In genomic region chr7:45704730-45705442, GRCm38 (mm10) we compare ENCODE assay signal across 1 mouse cellular context.
TF ChIP-seq lines count a peak whose summit lies in the region.

TSS of gene Dbp (plus strand) at chr7:45705088.

TF ChIP-seq in CH12.LX, 34 proteins besides CTCF, POLR2A, EP300 and RAD21 (continued from another document):
- TF ChIP-seq HCFC1 (IDR thresholded peaks at IDR 0.05; ENCODE audit: low read depth, low read length), result peak; percentile 75
- 0 out of 2 replicates have a peak, but pooled peaks have one; percentile 5 for TF ChIP-seq E2F4 (IDR thresholded peaks at IDR 0.05; ENCODE audit: insufficient replicate concordance, low read depth, low read length)
- TF ChIP-seq MAFK (IDR thresholded peaks at IDR 0.05; ENCODE audit: insufficient replicate concordance, low read length), result no peak
- peak; percentile 3; the same call in 1 of the 2 replicates for TF ChIP-seq ETS1 (conservative IDR thresholded peaks at IDR 0.05; ENCODE audit: low read depth, low read length)
- no peak for TF ChIP-seq JUND (conservative IDR thresholded peaks at IDR 0.05; ENCODE audit: low read depth, low read length)
- no peak for TF ChIP-seq ZC3H11A (IDR thresholded peaks at IDR 0.05; ENCODE audit: low read depth, low read length)
- no peak for TF ChIP-seq RCOR1 (conservative IDR thresholded peaks at IDR 0.05; ENCODE audit: low read depth, low read length)
- TF ChIP-seq MEF2A (IDR thresholded peaks at IDR 0.05; ENCODE audit: borderline replicate concordance, low read depth, low read length), result no peak
- TF ChIP-seq MXI1 (IDR thresholded peaks at IDR 0.05; ENCODE audit: low read depth, low read length), result peak; percentile 87
- peak; percentile 31; the same call in 1 of the 2 replicates for TF ChIP-seq NRF1 (IDR thresholded peaks at IDR 0.05; ENCODE audit: low read depth, low read length)
- TF ChIP-seq TBP (conservative IDR thresholded peaks at IDR 0.05; ENCODE audit: low read depth, low read length), result no peak
- TF ChIP-seq ELF1 (IDR thresholded peaks at IDR 0.05; ENCODE audit: low read depth, low read length), result peak; percentile 58
- TF ChIP-seq MYC (IDR thresholded peaks at IDR 0.05; ENCODE audit: low read depth, low read length), result peak; percentile 99
- TF ChIP-seq NELFE (IDR thresholded peaks at IDR 0.05; ENCODE audit: low read depth, low read length), result no peak
- TF ChIP-seq MAX (IDR thresholded peaks at IDR 0.05; ENCODE audit: low read length), result peak; percentile 98
